In the genomic region with DNA sequence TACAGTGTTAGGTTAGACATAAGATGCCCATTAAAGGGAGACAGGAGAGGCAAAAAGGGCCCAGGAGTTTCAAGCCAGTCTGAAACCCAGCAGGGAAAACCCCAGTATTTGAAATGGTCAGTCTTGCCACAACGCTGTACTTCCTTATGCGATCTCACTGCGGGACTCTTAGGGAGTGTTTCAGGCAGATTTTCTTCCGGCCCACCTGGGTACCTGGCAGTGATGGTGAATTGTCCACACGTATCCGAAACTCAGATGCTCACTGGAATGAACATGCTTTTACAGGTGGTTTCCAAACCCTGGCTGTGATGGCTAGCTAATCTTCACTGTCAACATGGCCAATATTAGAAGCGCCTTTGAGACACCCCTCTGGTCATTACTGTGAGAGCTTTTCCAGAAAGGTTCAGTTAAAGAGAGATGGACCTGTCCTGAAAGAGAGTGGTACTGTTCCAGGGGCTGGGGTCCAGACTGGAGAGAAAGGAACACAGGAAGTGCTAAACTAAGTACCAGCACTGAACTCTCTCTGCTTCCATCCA, we compare ENCODE assay signal across 1 mouse cellular context.
TF ChIP-seq lines count a peak whose summit lies in the region.

No protein-coding gene starts in this region.

TF ChIP-seq in CH12.LX, 34 proteins besides CTCF, POLR2A, EP300 and RAD21 (continued from another document):
- TF ChIP-seq MYC (IDR thresholded peaks at IDR 0.05; ENCODE audit: low read depth, low read length) (peak; percentile 73; the same call in 1 of the 2 replicates), GABPA (IDR thresholded peaks at IDR 0.05; ENCODE audit: insufficient replicate concordance, low read depth, low read length) (no peak), ZNF384 (IDR thresholded peaks at IDR 0.05; ENCODE audit: low read depth, low read length) (no peak), MEF2A (IDR thresholded peaks at IDR 0.05; ENCODE audit: borderline replicate concordance, low read depth, low read length) (peak; percentile 22; the same call in 1 of the 2 replicates)
